22 mouse cellular contexts compared by ENCODE assay signal in genomic region chr11:57214079-57214478, GRCm38 (mm10).
"Had no signal": no experiment of that assay in that cellular context is flagged by ENCODE, and none has a peak within 500 bp of the region (broad histone marks: within the 10 kb centered on the region; RNA-seq: fewer than 3 reads in every experiment).

No protein-coding gene starts in this region.

- H3K27ac ChIP-seq: limb, embryonic 10.5 days; limb, embryonic 13.5 days; liver, embryonic 12.5 days; liver, embryonic 15.5 days; lung, embryonic 15.5 days; midbrain, embryonic 10.5 days; midbrain, embryonic 13.5 days; neural tube, embryonic 13.5 days; stomach, embryonic 15.5 days had no signal

- H3K9ac ChIP-seq: limb, embryonic 13.5 days; liver, embryonic 12.5 days; liver, embryonic 15.5 days; lung, embryonic 15.5 days; midbrain, embryonic 13.5 days; neural tube, embryonic 13.5 days; stomach, embryonic 15.5 days had no signal

- H3K27me3 ChIP-seq: limb, embryonic 13.5 days; liver, embryonic 12.5 days; liver, embryonic 15.5 days; lung, embryonic 15.5 days; megakaryocyte, embryonic 14.5 days; midbrain, embryonic 13.5 days; neural tube, embryonic 13.5 days; stomach, embryonic 15.5 days had no signal

- H3K4me1 ChIP-seq: limb, embryonic 10.5 days; limb, embryonic 13.5 days; liver, embryonic 12.5 days; liver, embryonic 15.5 days; lung, embryonic 15.5 days; megakaryocyte, embryonic 14.5 days; neural tube, embryonic 13.5 days; stomach, embryonic 15.5 days had no signal

- H3K4me2 ChIP-seq: limb, embryonic 13.5 days; liver, embryonic 12.5 days; liver, embryonic 15.5 days; lung, embryonic 15.5 days; midbrain, embryonic 13.5 days; neural tube, embryonic 13.5 days; stomach, embryonic 15.5 days had no signal

- ATAC-seq: liver, embryonic 12.5 days; midbrain, embryonic 13.5 days; midbrain, embryonic 16.5 days had no signal

- H3K9me3 ChIP-seq: limb, embryonic 10.5 days; limb, embryonic 13.5 days; liver, embryonic 12.5 days; liver, embryonic 15.5 days; lung, embryonic 15.5 days; midbrain, embryonic 10.5 days; midbrain, embryonic 13.5 days; neural tube, embryonic 13.5 days; stomach, embryonic 15.5 days had no signal

- H3K36me3 ChIP-seq: limb, embryonic 10.5 days; limb, embryonic 13.5 days; liver, embryonic 12.5 days; liver, embryonic 15.5 days; lung, embryonic 15.5 days; midbrain, embryonic 10.5 days; midbrain, embryonic 13.5 days; stomach, embryonic 15.5 days had no signal

- DNase-seq: kidney, adult 2 months; kidney, postnatal 10 days; kidney, postnatal 36 days; liver; lung, adult 18-20 months; lung, postnatal 10 days; lung, postnatal 36 days; right cerebral cortex, postnatal 25 days; spleen, adult 18-20 months; thymus, postnatal 25 days had no signal

- H3K4me3 ChIP-seq: limb, embryonic 10.5 days; limb, embryonic 13.5 days; liver, embryonic 12.5 days; liver, embryonic 15.5 days; lung, embryonic 15.5 days; megakaryocyte, embryonic 14.5 days; midbrain, embryonic 10.5 days; midbrain, embryonic 13.5 days; myocyte; neural tube, embryonic 13.5 days; stomach, embryonic 15.5 days had no signal
